Mouse (Mus musculus) monocyte, adult 5-6 weeks (primary cell): ENCODE results near the gene Klf7. TPM values are rescaled to one million over a fixed set of nuclear protein-coding genes. Genes with fewer than 3 reads are reported as not detected.

Experiments used
- ATAC-seq: fragments of 153-309, 156-312 bp; replicated peaks from 2 replicates; pipeline ENCODE4 v1.8.0; 2017; ENCODE audit warnings: mild to moderate bottlenecking; ENCODE audit not compliant: low TSS enrichment, insufficient number of reproducible peaks, severe bottlenecking, poor library complexity, low FRiP score
- total RNA-seq: library from RNA; stranded (forward); fragments of 200-1000, 200-491, 200-594 nt; gene quantifications from 3 replicates; pipeline ENCODE4 v1.2.3, GENCODE M21; 2017

Gene Klf7
- total RNA-seq, 1 experiment from 2014 or later, result 19.5 TPM

DNA sequence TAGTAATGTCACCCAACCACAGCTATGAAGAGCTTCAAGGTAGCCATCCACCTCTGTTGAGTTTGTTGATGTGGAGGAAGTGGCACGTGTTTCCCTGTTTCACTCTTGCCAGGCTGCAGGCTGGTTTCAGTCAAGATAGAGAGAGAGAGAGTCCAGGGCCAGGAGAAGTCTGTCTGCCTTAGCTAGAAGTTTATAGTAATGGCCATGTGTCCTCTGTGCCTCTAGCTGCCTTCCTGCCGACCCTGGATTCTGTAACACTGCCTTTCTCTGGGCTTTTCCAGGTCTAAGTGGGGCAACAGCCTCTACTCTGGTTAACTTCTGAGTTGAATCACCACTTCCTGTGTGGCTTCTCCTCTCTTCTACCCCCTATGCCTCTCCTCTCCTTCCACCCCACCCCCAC lies 121.5 kb downstream of the Klf7 start:
- no peak for ATAC-seq

DNA sequence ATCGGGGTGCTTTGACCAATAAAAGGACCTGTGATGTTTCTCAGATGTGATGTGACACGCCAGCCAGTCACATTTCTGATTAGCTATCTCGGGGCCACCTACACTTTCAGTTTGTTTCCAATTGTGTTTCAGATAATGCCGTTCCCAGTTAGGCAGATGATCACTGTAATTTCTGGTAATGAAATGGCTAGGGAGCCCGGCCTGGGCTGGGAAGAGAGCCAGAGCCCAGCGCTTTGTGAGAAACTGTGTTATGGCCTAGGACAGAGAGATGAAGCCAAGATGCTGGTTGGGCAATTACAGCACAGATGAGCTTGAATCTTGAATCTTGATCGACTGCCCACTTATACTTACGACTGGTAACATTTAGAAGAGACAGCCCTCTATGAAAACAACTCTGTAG lies 122.6 kb downstream of the Klf7 start:
- no peak for ATAC-seq

DNA sequence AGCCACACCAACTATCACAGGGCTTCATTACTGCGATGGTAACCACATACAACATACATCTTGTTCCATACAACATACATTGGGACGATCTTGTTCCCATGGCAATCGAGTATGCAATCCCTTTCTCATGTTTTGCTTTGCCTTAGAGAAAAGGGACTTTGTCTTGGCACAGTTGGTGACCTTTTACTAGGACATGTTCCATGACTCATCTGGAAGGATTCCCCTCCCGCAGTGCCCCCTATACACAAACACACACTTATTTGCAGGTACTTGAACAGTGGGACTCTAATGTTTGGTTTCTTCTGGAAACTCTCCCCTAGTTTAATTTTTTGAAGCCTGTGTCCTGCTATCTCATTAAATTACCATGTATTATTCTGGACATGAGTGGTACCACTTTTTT lies 123.2 kb downstream of the Klf7 start:
- ATAC-seq, result no peak

DNA sequence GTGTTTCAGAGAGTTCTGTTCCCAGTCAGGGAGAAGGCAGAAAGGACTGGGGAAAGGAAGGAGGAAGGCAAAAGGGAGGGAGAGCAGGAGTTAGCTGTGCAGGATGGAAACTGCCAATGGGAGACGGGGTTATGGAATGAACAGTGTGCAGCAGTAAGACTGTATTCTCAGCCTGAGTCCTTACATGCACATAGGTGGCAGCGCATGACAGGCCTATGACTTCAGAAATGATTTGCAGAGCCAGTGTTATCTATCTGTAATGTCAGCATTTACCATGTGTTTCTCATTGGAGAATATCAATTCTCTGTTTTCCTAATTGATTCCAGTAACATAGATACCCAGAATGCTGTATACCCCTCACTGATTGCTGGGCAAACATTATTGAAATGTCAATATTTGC lies 123.9 kb downstream of the Klf7 start:
- no peak for ATAC-seq

GRCm38 (mm10) chr1:63995828-63996227 lies 126.3 kb downstream of the Klf7 start:
- no peak for ATAC-seq

- no peak for ATAC-seq
Observed at GRCm38 (mm10) chr1:63995137-63995492, 127.0 kb downstream of the Klf7 start.

GRCm38 (mm10) chr1:63994248-63995136 lies 127.6 kb downstream of the Klf7 start:
- ATAC-seq, result no peak

- ATAC-seq, result no peak
Observed at GRCm38 (mm10) chr1:63992506-63992905, 129.6 kb downstream of the Klf7 start.

GRCm38 (mm10) chr1:63990416-63990815 lies 131.7 kb downstream of the Klf7 start:
- ATAC-seq, result no peak

GRCm38 (mm10) chr1:63980733-63981132 lies 141.3 kb downstream of the Klf7 start:
- ATAC-seq, result no peak
